Mouse (Mus musculus) erythroblast, embryonic 14.5 days (primary cell): ENCODE measurements around the gene Gm9970. TPM values are rescaled to one million over a fixed set of nuclear protein-coding genes. Genes with fewer than 3 reads are reported as not detected.
A peak's percentile ranks its signal among the peaks of the same experiment; 100 is the strongest.

Source experiments
- H3K27me3 ChIP-seq: 2 replicates; pipeline ENCODE4 v1.6.1; 2012; ENCODE audit warnings: inconsistent platforms; ENCODE audit not compliant: control insufficient read depth
- H3K36me3 ChIP-seq: 2 replicates; pipeline ENCODE4 v1.6.1; 2012; ENCODE audit warnings: mild to moderate bottlenecking, inconsistent platforms; ENCODE audit not compliant: control insufficient read depth
- H3K4me1 ChIP-seq: 2 replicates; pipeline ENCODE4 v1.6.1; 2012; ENCODE audit warnings: inconsistent platforms; ENCODE audit not compliant: control insufficient read depth
- H3K4me3 ChIP-seq: replicated peaks from 2 replicates; pipeline ENCODE3; 2012; ENCODE audit warnings: moderate library complexity, mild to moderate bottlenecking, inconsistent platforms
- H3K9me3 ChIP-seq: 2 replicates; pipeline ENCODE4 v1.6.1; 2012; ENCODE audit warnings: low read length, inconsistent platforms, mixed read lengths; ENCODE audit not compliant: control insufficient read depth
- GATA1 ChIP-seq: IDR thresholded peaks from 2 replicates; pipeline ENCODE4 v1.6.1; 2012; ENCODE audit warnings: low read length, inconsistent platforms, mixed read lengths
- TAL1 ChIP-seq: IDR thresholded peaks from 3 replicates; pipeline ENCODE4 v1.6.1; 2012; ENCODE audit warnings: low read length, inconsistent platforms, mixed read lengths
- polyA plus RNA-seq: library from polyadenylated mRNA; stranded (reverse); fragments of >175 nt; gene quantifications from 2 replicates; pipeline ENCODE4 v1.2.3, GENCODE M21; 2012

Gm9970 gene
- polyA plus RNA-seq, 1 experiment, result not detected

GRCm38 (mm10) chr5:31255971-31256370 is 14.9 kb upstream of the Gm9970 start:
- Histone ChIP-seq H3K9me3 (no peaks in the 10 kb centered on the region), H3K27me3 (no peaks in the 10 kb centered on the region), H3K4me1 (peaks cover 21% of the 10 kb centered on the region), H3K36me3 (peaks cover 37% of the 10 kb centered on the region), H3K4me3 (no peak overlapping the region)
- TF ChIP-seq GATA1, result no peak
- no peak for TF ChIP-seq TAL1

GRCm38 (mm10) chr5:31255381-31255780 is 14.3 kb upstream of the Gm9970 start:
- Histone ChIP-seq H3K36me3 (peaks cover 43% of the 10 kb centered on the region), H3K4me1 (peaks cover 21% of the 10 kb centered on the region), H3K27me3 (no peaks in the 10 kb centered on the region), H3K4me3 (no peak overlapping the region), H3K9me3 (no peaks in the 10 kb centered on the region)
- TF ChIP-seq TAL1 (no peak), GATA1 (no peak)

GRCm38 (mm10) chr5:31254901-31255300 is 13.9 kb upstream of the Gm9970 start:
- Histone ChIP-seq H3K36me3 (peaks cover 48% of the 10 kb centered on the region), H3K9me3 (no peaks in the 10 kb centered on the region), H3K27me3 (no peaks in the 10 kb centered on the region), H3K4me3 (no peak overlapping the region), H3K4me1 (peaks cover 21% of the 10 kb centered on the region)
- TF ChIP-seq TAL1 (no peak), GATA1 (no peak)

GRCm38 (mm10) chr5:31254452-31254851 is 13.4 kb upstream of the Gm9970 start:
- Histone ChIP-seq H3K4me1 (peaks cover 21% of the 10 kb centered on the region), H3K27me3 (no peaks in the 10 kb centered on the region), H3K4me3 (no peak overlapping the region), H3K9me3 (no peaks in the 10 kb centered on the region), H3K36me3 (peaks cover 52% of the 10 kb centered on the region)
- TF ChIP-seq TAL1 (no peak), GATA1 (no peak)

GRCm38 (mm10) chr5:31253806-31254205 is 12.8 kb upstream of the Gm9970 start:
- H3K36me3 ChIP-seq, result peaks cover 59% of the 10 kb centered on the region
- H3K4me1 ChIP-seq, result peaks cover 21% of the 10 kb centered on the region
- no peaks in the 10 kb centered on the region for H3K9me3 ChIP-seq
- H3K4me3 ChIP-seq, result no peak overlapping the region
- no peaks in the 10 kb centered on the region for H3K27me3 ChIP-seq
- TF ChIP-seq GATA1, result no peak
- TF ChIP-seq TAL1, result no peak

GRCm38 (mm10) chr5:31252795-31253545 is 11.9 kb upstream of the Gm9970 start:
- Histone ChIP-seq H3K4me1 (peaks cover 21% of the 10 kb centered on the region), H3K4me3 (no peak overlapping the region), H3K36me3 (peaks cover 67% of the 10 kb centered on the region), H3K27me3 (no peaks in the 10 kb centered on the region), H3K9me3 (no peaks in the 10 kb centered on the region)
- TF ChIP-seq TAL1 (no peak), GATA1 (no peak)

- TF ChIP-seq TAL1 (no peak), GATA1 (no peak)
- H3K4me3 ChIP-seq, result peak overlapping the region; percentile 64
Observed at GRCm38 (mm10) chr5:31252151-31252550, 11.1 kb upstream of the Gm9970 start.

GRCm38 (mm10) chr5:31251541-31252101 is 10.6 kb upstream of the Gm9970 start, which contains the start of gene Krtcap3:
Gene Krtcap3, plus strand, starts transcription at chr5:31251691.
- Histone ChIP-seq H3K4me3 (peak within 1 kb of the TSS; percentile 64), H3K36me3 (peaks cover 80% of the 10 kb centered on the region), H3K4me1 (peaks cover 21% of the 10 kb centered on the region), H3K27me3 (no peaks in the 10 kb centered on the region), H3K9me3 (no peaks in the 10 kb centered on the region)
- TF ChIP-seq TAL1, result no peak
- TF ChIP-seq GATA1, result no peak

More at GRCm38 (mm10) chr5:31252151-31252550, 11.1 kb upstream of the Gm9970 start:
- no peaks in the 10 kb centered on the region for H3K27me3 ChIP-seq
- H3K36me3 ChIP-seq, result peaks cover 75% of the 10 kb centered on the region
- peaks cover 21% of the 10 kb centered on the region for H3K4me1 ChIP-seq
- no peaks in the 10 kb centered on the region for H3K9me3 ChIP-seq

- peaks cover 21% of the 10 kb centered on the region for H3K4me1 ChIP-seq
- H3K4me3 ChIP-seq, result no peak overlapping the region
- peaks cover 89% of the 10 kb centered on the region for H3K36me3 ChIP-seq
- no peaks in the 10 kb centered on the region for H3K27me3 ChIP-seq
- no peak for TF ChIP-seq GATA1
- no peaks in the 10 kb centered on the region for H3K9me3 ChIP-seq
Observed at GRCm38 (mm10) chr5:31250716-31251115, 9.7 kb upstream of the Gm9970 start.
